Mouse (Mus musculus) bone marrow, adult 2 months (tissue): Measurements from ENCODE around the gene Snx11.

Source experiments
- CTCF ChIP-seq: fragments of 200-500 bp; IDR thresholded peaks from 2 replicates; pipeline ENCODE4 v1.5.1; 2011; ENCODE audit warnings: low read length, control low read depth; ENCODE audit not compliant: control insufficient read depth, insufficient read depth
- POLR2A ChIP-seq: fragments of 200-500 bp; IDR thresholded peaks from 2 replicates; pipeline ENCODE4 v1.6.1; 2011; ENCODE audit warnings: low read depth, mild to moderate bottlenecking, control low read depth, low read length, borderline replicate concordance; ENCODE audit not compliant: control insufficient read depth

GRCm38 (mm10) chr11:96823471-96823837 lies 46.1 kb upstream of the Snx11 start:
- TF ChIP-seq CTCF (no peak), POLR2A (no peak)
